Mouse (Mus musculus): Measurements from ENCODE around the gene Nqo2. TPM values are rescaled to one million over a fixed set of nuclear protein-coding genes. Genes with fewer than 3 reads are reported as not detected.
"Not testable (repeated sequence)": the region's sequence is repeated elsewhere in the genome, so short reads cannot be mapped to it uniquely, and the experiment has no call there.

Gene Nqo2
- polyA plus RNA-seq (2015; fragmentation: Nextera tagmentation; extraction: Ambion mirVana) = 23.7 and 28.4 TPM in 2 replicates

DNA sequence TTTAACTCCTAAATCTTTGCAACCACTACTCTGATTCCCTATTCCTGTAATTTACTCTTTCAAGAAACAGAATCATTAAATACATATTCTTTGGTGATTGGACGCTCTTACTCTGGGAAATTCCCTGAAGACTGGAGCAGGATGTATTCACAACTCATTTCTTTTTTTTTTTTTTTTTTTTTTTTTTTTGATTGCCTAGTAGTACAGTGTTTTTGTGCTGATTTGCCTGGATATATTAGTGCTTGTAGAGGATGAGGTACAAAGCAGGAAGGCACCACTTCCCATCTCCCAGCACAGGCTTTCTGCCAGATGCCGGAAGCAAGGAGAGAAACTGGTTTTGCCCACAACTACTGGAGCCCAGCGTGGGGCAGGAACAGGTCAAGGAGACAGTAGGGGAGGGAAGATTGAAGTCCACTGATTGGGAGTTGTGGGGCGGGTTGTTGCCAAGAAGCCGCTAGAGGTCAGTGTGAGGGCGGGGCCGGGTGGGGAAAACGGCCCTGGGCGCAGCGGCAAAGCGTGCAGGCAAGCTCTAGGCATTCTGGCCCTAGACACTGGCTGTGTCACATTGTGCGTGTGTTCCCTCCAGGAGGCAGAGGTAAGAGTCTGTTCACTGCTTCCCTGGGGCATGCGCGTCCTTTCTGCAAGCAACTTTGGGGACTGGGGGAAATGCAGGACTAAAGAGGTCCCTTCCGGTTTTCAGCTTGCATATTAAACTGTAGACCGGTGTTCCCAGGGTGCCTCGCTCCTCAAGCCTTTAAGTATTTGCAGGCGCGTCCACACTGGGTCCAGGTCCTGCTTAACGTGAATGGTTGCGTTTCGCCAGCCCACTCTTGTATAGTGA, at the start of gene Nqo2:
Gene Nqo2, plus strand, starts transcription at position 482 of the 841 bp plus-strand sequence.
- WGBS (ENCODE audit: insufficient replicate concordance) = 2% methylated on average over 22 of the region's 22 CpGs
- H3K9me3 ChIP-seq (replicated peaks) = no peaks in the 10 kb centered on the region
- H3K4me2 ChIP-seq = peak within 1 kb of the TSS; percentile 80
- peak within 1 kb of the TSS; percentile 74 for H3K9ac ChIP-seq
- peak; percentile 44 for DNase-seq
- H3K4me1 ChIP-seq (replicated peaks) = peaks cover 25% of the 10 kb centered on the region
- no peaks in the 10 kb centered on the region for H3K27me3 ChIP-seq
- peak; percentile 81 for ATAC-seq (ENCODE audit: low read depth)
- no peaks in the 10 kb centered on the region for H3K36me3 ChIP-seq
- peak within 1 kb of the TSS; percentile 69 for H3K4me3 ChIP-seq (replicated peaks)
- peak within 1 kb of the TSS; percentile 81 for H3K27ac ChIP-seq

DNA sequence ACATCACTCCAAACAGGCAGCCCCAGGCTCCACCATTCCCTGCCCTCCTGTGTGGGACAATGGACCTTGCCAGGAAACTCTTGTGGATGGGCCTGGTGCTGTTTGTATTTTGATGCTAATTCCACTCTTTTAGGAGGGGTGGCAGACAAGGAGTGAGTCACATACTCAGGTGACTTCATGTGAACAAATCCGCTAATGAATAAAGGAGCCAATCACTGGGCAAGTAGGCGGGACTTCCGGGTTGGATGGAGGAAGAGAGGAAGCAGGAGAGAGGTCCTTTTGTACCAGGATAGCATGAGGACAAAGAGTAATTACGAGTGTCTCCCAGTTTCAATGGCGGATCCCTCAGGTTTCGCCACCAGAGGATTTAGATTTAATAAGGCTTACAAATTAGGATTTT, 43.4 kb upstream of the Nqo2 start:
- Histone ChIP-seq H3K36me3 (0 out of 2 replicates have a peak, but pooled peaks cover 8% of the 10 kb centered on the region), H3K27me3 (no peaks in the 10 kb centered on the region), H3K4me3 (replicated peaks) (no peak overlapping the region), H3K27ac (no peak overlapping the region), H3K4me1 (replicated peaks) (no peaks in the 10 kb centered on the region), H3K4me2 (no peak overlapping the region), H3K9me3 (replicated peaks) (no peaks in the 10 kb centered on the region), H3K9ac (no peak overlapping the region)
- 73% methylated on average over 6 of the region's 6 CpGs for WGBS (ENCODE audit: insufficient replicate concordance)
- ATAC-seq (ENCODE audit: low read depth) (no peak), DNase-seq (no peak)

DNA sequence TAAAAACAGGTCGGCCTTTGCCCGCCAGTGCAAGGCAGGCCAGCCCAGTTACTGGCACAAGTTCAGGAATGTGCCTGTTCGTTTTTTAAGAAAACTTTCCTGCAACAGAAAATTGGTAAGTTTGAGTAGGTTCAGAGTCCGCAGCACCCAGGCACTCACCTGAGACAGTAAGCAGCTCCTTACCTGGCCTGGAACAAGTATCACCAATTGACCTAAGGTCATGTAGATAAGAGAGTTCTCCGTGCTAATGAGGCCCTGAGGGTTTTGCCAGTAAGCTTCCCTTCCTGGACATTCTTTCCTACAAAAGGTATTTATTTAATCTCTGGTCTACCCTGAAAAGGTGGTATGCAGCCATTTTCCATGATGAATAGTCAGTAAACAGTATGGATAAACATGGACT, 42.8 kb upstream of the Nqo2 start:
- no peak overlapping the region for H3K9ac ChIP-seq

DNA sequence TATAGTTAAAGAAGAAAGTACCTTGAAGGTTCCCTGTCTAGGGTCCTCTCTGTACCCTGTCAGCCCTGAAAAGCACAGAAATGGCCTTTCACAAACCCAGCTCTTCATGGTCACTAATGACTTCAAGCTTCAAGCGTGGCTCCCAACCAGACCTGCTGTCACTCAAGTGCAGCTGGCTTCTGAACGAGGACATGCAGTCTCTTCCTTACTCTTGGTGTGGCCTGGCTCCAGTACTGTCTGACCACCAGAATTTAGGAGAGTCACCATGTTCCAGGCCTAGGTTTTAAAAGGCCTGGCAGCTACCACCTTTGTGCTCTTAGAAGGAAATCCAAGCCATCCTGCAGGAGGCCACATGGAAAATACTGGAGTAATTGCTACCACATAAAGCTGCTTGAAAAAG, 34.2 kb upstream of the Nqo2 start:
- Histone ChIP-seq H3K27me3 (no peaks in the 10 kb centered on the region), H3K9ac (no peak overlapping the region), H3K36me3 (no peaks in the 10 kb centered on the region), H3K27ac (no peak overlapping the region), H3K4me3 (replicated peaks) (no peak overlapping the region), H3K4me2 (no peak overlapping the region), H3K9me3 (replicated peaks) (no peaks in the 10 kb centered on the region), H3K4me1 (replicated peaks) (peaks cover under 1% of the 10 kb centered on the region; the same call in 1 of the 2 replicates)
- WGBS (ENCODE audit: insufficient replicate concordance) = 59% methylated on average over 2 of the region's 2 CpGs
- ATAC-seq (ENCODE audit: low read depth) (no peak), DNase-seq (no peak)

More for the DNA sequence above, 42.8 kb upstream of the Nqo2 start:
- Histone ChIP-seq H3K4me2 (no peak overlapping the region), H3K36me3 (0 out of 2 replicates have a peak, but pooled peaks cover 8% of the 10 kb centered on the region), H3K4me3 (replicated peaks) (no peak overlapping the region), H3K27me3 (no peaks in the 10 kb centered on the region), H3K9me3 (replicated peaks) (no peaks in the 10 kb centered on the region), H3K4me1 (replicated peaks) (no peaks in the 10 kb centered on the region), H3K27ac (no peak overlapping the region)
- DNase-seq (no peak), ATAC-seq (ENCODE audit: low read depth) (no peak)
- WGBS (ENCODE audit: insufficient replicate concordance) = 75% methylated on average over 5 of the region's 5 CpGs

DNA sequence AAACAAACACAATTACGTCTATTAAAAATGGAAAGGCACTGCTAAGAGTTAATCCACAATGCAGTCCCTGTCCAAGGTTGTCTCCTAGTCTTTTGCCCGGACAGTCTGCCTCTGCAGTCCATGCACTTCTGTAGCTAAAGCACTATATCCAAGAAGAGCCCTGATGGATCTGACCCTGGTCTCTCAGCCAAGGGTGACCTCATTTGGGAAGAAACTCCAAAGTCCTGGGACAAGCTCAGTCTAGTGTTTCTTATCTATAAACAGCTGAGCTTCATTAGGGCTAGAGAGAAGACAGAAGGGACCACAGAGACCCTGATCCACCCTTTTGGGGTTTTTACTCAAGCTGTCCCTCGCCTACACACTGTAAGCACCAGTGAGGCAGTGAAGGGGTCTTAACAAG, 33.6 kb upstream of the Nqo2 start:
- Histone ChIP-seq H3K27me3 (no peaks in the 10 kb centered on the region; the same call in 1 of the 2 replicates), H3K4me2 (no peak overlapping the region), H3K27ac (no peak overlapping the region), H3K36me3 (no peaks in the 10 kb centered on the region), H3K4me3 (replicated peaks) (no peak overlapping the region), H3K9me3 (replicated peaks) (no peaks in the 10 kb centered on the region), H3K9ac (no peak overlapping the region), H3K4me1 (replicated peaks) (peaks cover 5% of the 10 kb centered on the region)
- DNase-seq (no peak), ATAC-seq (ENCODE audit: low read depth) (no peak)
- WGBS (ENCODE audit: insufficient replicate concordance) = 60% methylated on average over 3 of the region's 3 CpGs

DNA sequence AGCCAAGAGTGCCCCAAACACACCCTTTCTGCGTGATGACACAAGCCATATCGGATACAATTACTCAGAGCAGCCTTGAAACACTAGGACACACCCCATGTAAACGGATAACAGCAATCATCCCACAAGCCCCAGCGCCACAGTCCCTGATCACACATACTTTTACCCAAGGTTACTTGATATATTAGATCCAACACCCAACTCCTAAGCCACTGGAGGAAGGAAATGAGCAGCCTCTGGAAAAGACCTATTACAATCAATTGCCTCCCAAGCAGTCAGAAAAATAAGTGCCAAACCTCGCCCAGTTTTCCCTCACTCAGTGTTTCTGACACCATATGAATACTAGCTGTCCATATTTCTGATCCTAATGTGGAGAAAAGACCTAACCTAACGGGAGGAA, 29.7 kb upstream of the Nqo2 start:
- Histone ChIP-seq H3K9me3 (replicated peaks) (no peaks in the 10 kb centered on the region), H3K36me3 (no peaks in the 10 kb centered on the region), H3K9ac (no peak overlapping the region), H3K4me1 (replicated peaks) (peaks cover 9% of the 10 kb centered on the region), H3K27me3 (no peaks in the 10 kb centered on the region; the same call in 1 of the 2 replicates), H3K4me2 (peak overlapping the region; percentile 78), H3K4me3 (replicated peaks) (0 out of 2 replicates have a peak overlapping the region, but pooled peaks have one; percentile 8), H3K27ac (no peak overlapping the region)
- no peak for DNase-seq
- ATAC-seq (ENCODE audit: low read depth) = no peak
- 45% methylated on average over 6 of the region's 6 CpGs for WGBS (ENCODE audit: insufficient replicate concordance)

DNA sequence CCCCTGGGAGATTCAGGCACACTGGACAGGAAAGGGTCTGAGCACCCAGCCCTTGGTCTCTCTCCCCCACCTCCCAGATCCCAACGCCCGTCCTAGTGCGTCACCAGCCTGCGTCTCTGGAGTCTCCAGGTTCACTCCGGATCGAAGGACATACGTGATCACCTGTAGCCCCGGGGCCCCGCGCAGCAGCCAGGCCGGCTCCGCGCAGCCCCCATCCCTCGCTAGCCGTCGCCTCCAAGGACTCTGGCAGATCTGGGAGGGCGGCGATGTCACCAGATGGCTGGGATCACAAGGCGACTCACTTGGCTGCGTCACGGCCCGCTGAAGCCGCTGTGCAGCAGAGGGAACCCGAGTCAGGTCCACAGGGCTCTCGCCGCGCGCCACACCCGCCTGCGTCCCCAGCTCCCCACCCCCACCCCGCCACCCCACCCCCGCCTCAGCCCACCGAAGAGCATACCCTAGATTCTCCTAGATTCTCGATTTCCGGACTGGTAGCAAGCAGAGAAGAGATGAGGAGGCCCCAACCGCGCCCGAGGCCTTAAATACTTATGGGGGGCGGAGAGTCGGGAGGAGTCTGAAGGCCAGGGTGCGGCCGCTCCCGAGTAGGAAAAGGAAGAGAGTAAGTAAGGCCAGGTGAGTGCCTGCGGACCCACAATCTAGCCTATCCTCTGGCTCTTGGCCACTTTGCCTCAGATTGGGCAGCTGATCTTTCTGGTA, 28.9 kb upstream of the Nqo2 start:
- no peak overlapping the region for H3K27ac ChIP-seq
- peak overlapping the region; percentile 78 for H3K4me2 ChIP-seq

DNA sequence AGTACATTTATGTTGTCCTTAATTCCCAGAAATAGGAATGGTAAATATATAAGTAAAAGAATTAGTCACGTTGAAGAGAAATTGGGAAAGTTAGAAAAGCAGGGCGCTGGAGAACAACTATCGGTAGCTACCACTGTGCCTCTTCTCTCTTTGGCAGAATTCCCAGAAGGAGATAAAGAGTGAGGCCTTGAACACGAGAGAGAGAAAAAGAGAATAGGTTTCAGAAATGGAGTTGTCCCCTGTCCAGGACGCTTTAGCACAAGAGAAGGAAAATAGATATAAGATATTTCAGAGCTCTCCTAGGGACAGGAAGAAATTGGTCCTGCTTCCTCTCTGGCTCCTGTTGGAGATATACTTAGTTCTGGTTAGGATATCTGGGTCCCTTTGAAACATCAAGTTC, 27.3 kb upstream of the Nqo2 start:
- Histone ChIP-seq H3K9me3 (replicated peaks) (no peaks in the 10 kb centered on the region), H3K4me2 (no peak overlapping the region), H3K4me1 (replicated peaks) (peaks cover 9% of the 10 kb centered on the region), H3K27ac (no peak overlapping the region), H3K9ac (no peak overlapping the region), H3K27me3 (no peaks in the 10 kb centered on the region; the same call in 1 of the 2 replicates), H3K4me3 (replicated peaks) (no peak overlapping the region), H3K36me3 (no peaks in the 10 kb centered on the region)
- ATAC-seq (ENCODE audit: low read depth) (no peak), DNase-seq (no peak)
- 68% methylated on average over 5 of the region's 5 CpGs for WGBS (ENCODE audit: insufficient replicate concordance)

More for the DNA sequence above, 28.9 kb upstream of the Nqo2 start:
- Histone ChIP-seq H3K9me3 (replicated peaks) (no peaks in the 10 kb centered on the region), H3K27me3 (no peaks in the 10 kb centered on the region; the same call in 1 of the 2 replicates), H3K4me1 (replicated peaks) (peaks cover 9% of the 10 kb centered on the region), H3K9ac (peak overlapping the region; percentile 63), H3K4me3 (replicated peaks) (peak overlapping the region; percentile 62), H3K36me3 (no peaks in the 10 kb centered on the region)
- ATAC-seq (ENCODE audit: low read depth) (peak; percentile 60), DNase-seq (peak; percentile 14)
- 2% methylated on average over 39 of the region's 44 CpGs for WGBS (ENCODE audit: insufficient replicate concordance)

DNA sequence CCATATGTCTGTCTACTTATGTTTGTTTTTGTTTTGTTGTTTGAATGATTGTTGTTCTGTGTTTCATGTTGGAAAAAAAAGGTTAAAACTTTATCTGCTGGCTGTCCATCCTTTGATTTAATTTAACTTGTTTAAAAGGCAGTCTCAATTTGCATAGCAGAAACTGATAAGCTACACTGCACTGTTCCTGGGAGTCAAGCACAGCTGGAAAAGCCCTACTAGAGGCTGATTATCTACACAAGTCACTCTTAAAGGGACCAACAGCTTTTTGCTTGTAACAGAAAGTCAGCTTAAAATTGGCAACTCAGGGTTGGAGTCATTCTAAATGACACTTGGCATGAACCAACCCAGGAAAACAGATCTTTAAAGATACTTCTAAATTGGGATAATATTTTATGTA, 26.9 kb upstream of the Nqo2 start:
- ATAC-seq (ENCODE audit: low read depth) = not testable (repeated sequence)

DNA sequence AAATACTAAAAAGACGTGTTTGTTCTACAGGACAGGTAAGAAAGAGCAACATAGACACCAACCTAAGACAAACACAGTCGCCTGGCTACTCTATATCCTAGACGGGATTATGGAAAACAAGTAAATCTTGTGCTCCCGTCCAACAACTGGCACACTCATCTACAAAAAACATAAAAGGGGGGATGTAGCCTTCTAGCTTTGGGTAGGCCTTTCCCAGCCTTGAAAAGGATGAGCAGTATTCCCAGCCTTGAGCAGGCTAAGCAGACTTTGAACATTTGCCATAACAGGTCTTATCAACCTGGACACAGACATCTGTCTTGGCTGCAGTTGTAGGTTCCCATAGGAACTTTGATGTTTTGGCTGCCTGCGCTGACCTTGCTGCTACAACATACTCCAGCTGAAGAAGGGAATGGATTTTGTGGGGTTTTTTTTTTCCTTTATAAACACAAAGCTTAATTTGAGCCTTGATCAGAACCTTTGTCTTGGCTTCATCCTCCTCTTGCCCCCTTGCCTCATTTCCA, 23.1 kb upstream of the Nqo2 start:
- Histone ChIP-seq H3K27ac (no peak overlapping the region), H3K9ac (no peak overlapping the region), H3K4me1 (replicated peaks) (no peaks in the 10 kb centered on the region; the same call in 1 of the 2 replicates), H3K27me3 (no peaks in the 10 kb centered on the region), H3K36me3 (no peaks in the 10 kb centered on the region), H3K9me3 (replicated peaks) (no peaks in the 10 kb centered on the region), H3K4me3 (replicated peaks) (no peak overlapping the region), H3K4me2 (no peak overlapping the region)
- DNase-seq (no peak), ATAC-seq (ENCODE audit: low read depth) (no peak)
- 71% methylated on average over 5 of the region's 5 CpGs for WGBS (ENCODE audit: insufficient replicate concordance)

More for the DNA sequence above, 26.9 kb upstream of the Nqo2 start:
- not testable (repeated sequence) for H3K4me2 ChIP-seq; H3K36me3 ChIP-seq; H3K4me1 ChIP-seq (replicated peaks); H3K27me3 ChIP-seq; H3K9ac ChIP-seq; DNase-seq; H3K9me3 ChIP-seq (replicated peaks); H3K27ac ChIP-seq; H3K4me3 ChIP-seq (replicated peaks)

DNA sequence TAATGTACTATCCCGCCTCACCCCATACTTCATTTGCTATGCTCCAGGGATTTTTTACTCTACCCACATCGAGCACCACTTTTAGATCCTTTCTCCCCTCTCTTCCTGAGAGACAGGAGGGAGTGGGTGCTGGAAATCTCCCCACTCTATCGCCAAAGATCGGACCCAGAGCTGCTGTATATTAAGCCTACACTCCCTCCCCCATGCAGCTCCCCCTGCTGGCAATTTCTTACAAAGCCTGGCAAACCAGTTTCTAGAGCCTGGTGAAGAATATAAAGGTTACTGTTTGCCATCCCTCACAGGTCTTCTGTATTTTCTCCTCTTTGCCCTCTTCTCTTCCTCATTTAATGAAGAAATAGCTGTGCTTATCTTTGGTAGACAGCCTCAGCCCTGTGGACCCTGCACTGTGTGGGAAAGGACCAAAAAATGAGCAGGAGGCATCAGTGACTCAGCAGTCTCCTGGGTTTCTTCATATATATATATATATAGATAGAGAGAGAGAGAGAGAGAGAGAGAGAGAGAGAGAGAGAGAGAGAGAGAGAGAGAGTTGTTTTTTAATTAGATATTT, 22.2 kb upstream of the Nqo2 start:
- Histone ChIP-seq H3K27me3 (no peaks in the 10 kb centered on the region), H3K36me3 (no peaks in the 10 kb centered on the region), H3K9ac (no peak overlapping the region), H3K4me1 (replicated peaks) (no peaks in the 10 kb centered on the region), H3K9me3 (replicated peaks) (no peaks in the 10 kb centered on the region), H3K4me2 (no peak overlapping the region), H3K4me3 (replicated peaks) (no peak overlapping the region), H3K27ac (no peak overlapping the region)
- ATAC-seq (ENCODE audit: low read depth) (no peak), DNase-seq (peak; percentile 9)
- WGBS (ENCODE audit: insufficient replicate concordance) = 38% methylated on average over 4 of the region's 4 CpGs

Measured in liver, embryonic 13.5 days (tissue).